Mouse (Mus musculus) lung, adult 2 months (tissue): ENCODE measurements around the gene Eloa.

Experiments used
- CTCF ChIP-seq: fragments of 200-500 bp; IDR thresholded peaks from 2 replicates; pipeline ENCODE4 v1.5.1; 2011; ENCODE audit warnings: mild to moderate bottlenecking, low read length, control low read depth; ENCODE audit not compliant: insufficient read depth
- POLR2A ChIP-seq: fragments of 200-500 bp; IDR thresholded peaks from 2 replicates; pipeline ENCODE4 v1.6.1; 2011; ENCODE audit warnings: low read depth, mild to moderate bottlenecking, control low read depth, low read length, borderline replicate concordance; ENCODE audit errors: extremely low read depth

- TF ChIP-seq CTCF = no peak
- no peak for TF ChIP-seq POLR2A
Measured at GRCm38 (mm10) chr4:136028689-136029088, 7.1 kb upstream of the Eloa start.
